Mouse (Mus musculus) hematopoietic stem cell, adult 5-6 weeks (primary cell): Measurements from ENCODE around the gene Ush1g. TPM values are rescaled to one million over a fixed set of nuclear protein-coding genes. Genes with fewer than 3 reads are reported as not detected.
A peak's percentile ranks its signal among the peaks of the same experiment; 100 is the strongest.

Source experiments
- ATAC-seq, 2 experiments: fragments of 125-278 bp in 1 of 2; replicated peaks in 1 of 2; 2 replicates each; pipeline ENCODE4 v1.8.0; 2016 to 2017; ENCODE audit warnings: inconsistent platforms in 2 of 2, mild to moderate bottlenecking in 2 of 2, moderate number of reproducible peaks in 2 of 2, low read depth in 1 of 2, moderate TSS enrichment in 1 of 2; ENCODE audit not compliant: low FRiP score in 2 of 2, poor library complexity in 2 of 2, severe bottlenecking in 2 of 2, insufficient read depth in 1 of 2, low TSS enrichment in 1 of 2
- total RNA-seq: library from RNA; stranded (forward); fragments of 172-1452, 232-1000 nt; gene quantifications from 2 replicates; pipeline ENCODE4 v1.2.3, GENCODE M21; 2017

The Ush1g gene
- total RNA-seq, 1 experiment from 2014 or later, result not detected

DNA sequence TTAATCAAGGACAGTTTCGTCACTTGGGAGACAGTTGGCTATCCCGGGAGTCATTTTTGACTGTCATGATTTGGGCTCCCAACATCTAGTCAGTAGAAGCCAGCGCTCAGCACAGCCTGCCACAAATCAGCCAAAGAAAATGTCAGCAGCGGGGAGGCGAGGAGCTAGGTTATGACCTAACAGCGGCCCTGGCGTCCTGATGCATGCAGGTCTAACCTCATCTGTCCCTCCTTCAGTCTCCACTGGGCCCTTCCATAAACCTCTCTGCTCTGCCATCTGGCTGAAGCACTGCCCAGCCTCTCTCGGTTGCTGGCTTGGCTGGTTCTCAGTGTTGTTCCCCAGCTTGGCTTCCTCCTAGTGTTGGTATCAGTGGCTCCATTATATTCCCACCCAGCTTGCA lies 39.5 kb downstream of the Ush1g start:
- no peak for ATAC-seq

DNA sequence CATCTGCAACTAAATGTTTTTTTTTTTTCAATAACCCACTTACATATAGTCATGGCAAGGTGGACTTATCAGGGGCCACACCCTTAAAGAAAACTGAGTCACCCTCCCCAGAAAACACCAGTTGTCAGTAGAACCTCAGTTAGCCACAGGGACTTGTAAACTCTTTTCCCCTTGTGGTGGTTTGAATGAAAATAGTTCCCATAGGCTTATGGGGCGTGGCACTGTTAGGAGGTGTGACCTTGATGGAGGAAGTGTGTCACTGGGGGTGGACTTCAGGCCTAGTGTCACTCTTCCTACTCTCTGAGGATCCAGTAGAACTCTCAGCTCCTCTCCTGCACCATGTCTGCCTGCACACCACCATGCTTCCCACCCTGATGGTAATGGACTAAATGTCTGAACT lies 42.1 kb downstream of the Ush1g start:
- ATAC-seq, result no peak

GRCm38 (mm10) chr11:115278176-115278575 lies 43.7 kb downstream of the Ush1g start:
- ATAC-seq, result no peak

DNA sequence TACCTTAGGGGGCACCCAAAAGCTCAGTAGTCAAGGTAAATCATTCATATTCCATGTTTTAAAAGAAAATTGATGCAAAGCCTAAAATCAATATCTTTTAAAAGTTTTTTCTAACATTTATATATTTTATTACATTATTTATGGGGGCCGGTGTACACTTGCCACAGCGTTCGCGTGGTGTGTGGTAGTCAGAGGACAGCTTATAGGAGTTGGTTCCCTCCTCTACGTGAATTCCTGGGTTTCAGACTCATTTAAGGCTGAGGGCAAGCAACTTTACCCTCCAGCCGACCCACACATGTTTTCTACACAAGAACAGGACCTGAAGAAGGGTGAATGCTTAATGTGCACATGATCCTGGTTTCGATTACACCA lies 44.3 kb downstream of the Ush1g start:
- no peak for ATAC-seq

- ATAC-seq, result peak; percentile 90 to 92
These were observed 44.8 kb downstream of the Ush1g start, which contains the start of gene Fdxr for GRCm38 (mm10) chr11:115276780-115277603. Fdxr (minus strand) TSS chr11:115277050.

- ATAC-seq, result no peak
These were observed 45.9 kb downstream of the Ush1g start for GRCm38 (mm10) chr11:115275954-115276353.

DNA sequence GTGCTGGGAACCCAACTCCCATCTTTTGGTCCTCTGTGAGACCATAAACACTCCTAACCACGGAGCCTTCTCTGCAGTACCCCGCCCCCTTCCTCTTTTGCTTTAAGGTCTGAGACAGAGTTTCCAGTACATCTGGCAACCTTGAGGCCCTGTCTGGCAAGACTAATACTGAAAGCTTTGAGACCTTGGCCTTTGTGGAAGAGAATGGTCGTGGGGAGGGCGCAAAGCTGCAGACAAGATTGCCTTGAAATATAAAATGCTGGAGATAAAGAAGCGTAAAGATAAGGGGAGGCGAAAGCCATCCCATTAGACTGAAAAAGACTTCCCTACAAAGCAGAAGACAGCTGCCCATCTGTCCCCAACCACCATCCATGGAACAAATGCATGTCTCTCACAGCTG lies 46.3 kb downstream of the Ush1g start:
- ATAC-seq, result no peak

DNA sequence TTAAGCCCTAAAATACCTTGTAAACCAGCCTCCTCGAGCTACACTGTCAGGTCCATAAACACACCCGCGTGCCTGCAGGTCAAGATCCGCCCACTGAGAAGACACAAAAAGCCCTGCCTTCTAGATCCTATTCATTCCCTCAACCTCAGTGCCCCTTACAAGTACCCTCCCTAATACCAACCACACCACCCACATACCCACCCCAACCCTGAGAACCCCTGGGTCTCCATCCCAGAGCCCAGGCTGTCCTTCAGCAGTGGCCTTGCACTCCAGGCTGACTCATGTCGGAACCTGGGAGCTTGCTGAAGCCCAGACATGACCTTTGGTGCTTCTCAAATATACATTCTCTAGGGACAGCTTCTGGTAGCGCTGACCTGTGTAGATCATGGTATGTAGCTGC lies 47.1 kb downstream of the Ush1g start:
- no peak for ATAC-seq

- no peak for ATAC-seq
These were observed 47.7 kb downstream of the Ush1g start for GRCm38 (mm10) chr11:115274178-115274577.

GRCm38 (mm10) chr11:115273735-115274134 lies 48.1 kb downstream of the Ush1g start:
- ATAC-seq, result no peak

DNA sequence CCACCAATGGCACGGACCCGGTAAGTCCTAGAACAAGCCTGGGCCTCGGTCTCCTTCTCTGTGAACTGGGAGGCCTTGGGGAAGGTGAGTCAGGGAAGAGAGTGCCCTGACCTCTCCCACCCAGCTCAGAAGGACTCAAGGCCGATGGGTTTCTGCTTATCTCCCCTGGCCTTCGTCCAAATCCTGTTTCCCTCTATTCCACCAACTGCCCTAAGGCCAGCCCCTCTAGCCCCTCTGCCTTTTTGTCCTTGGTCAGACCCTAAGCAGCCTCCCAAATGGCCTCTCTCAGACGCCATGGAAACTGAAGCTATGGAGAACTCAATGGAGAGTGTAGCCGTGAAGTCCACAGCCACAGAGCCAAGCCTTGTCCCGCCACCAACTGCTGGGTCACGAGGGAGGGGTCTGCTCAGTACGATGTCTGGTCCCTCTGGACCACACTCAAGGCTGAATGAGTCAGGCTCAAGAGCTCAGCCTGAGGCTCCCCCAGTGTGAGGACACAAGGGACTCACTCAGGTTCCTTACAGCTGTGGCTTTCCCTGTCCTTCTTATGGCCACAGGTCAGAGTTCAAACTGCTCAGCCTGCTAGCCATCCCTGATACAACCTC lies 48.8 kb downstream of the Ush1g start:
- ATAC-seq, result no peak

DNA sequence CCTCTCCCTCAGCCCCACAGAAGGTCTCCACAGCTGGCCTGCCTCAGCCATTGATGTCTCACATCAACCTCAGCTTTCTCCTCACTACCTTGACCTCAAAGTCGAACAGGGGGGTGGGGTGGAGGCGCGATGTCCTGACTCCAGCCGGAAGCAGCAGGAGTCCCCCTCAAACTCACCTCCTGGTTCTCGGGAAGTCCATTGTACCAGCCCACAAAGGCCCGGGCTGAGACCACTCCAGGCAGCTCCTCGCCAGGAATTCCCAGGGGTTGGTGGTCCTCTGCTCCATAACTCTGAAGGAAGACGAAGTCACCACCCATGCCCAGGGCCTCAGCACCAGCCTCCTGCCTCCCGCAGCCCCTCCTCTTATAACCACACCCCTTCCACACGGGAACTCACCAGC lies 50.4 kb downstream of the Ush1g start:
- no peak for ATAC-seq

GRCm38 (mm10) chr11:115271052-115271451 lies 50.8 kb downstream of the Ush1g start:
- no peak for ATAC-seq

DNA sequence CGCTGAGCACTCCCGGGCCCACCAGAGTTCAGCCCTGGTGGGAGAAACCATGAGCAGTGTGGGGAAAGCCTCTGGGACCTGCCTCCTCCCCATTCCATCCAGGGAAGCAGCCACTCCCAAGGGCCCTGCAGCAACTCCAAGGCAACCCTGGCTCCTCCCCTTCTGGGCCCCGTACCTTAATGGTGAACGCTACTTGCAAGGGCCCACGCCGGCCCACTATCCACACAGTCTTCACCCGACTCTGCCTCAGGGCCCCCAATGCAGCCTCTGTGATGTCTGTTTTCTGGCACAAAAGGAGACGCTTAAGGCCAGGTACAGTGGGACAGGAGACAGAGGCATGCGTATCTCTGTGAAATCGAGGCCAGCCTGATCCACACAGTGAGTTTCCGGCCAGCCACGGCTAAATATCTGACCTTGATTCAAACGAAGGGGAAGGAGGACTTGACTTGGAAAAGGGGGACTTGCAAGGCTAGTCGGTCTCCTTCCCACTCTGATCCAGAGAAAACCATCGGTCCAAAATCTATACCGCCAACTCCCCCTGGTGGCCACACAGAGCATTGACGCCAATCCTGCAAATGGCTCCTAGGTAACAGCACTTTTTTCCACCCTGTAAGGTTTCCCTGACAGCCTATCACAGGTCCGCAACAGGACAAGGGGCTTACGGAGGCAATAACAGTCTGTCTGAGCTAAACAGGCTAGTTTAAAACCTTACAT lies 51.5 kb downstream of the Ush1g start:
- ATAC-seq, result peak in 1 of 2 experiments; percentile 27; a peak in 1 of 4 replicates

GRCm38 (mm10) chr11:115269330-115270066 lies 52.3 kb downstream of the Ush1g start:
- 0 out of 4 replicates have a peak, but pooled peaks of 1 of the 2 experiments have one; percentile 2 for ATAC-seq

DNA sequence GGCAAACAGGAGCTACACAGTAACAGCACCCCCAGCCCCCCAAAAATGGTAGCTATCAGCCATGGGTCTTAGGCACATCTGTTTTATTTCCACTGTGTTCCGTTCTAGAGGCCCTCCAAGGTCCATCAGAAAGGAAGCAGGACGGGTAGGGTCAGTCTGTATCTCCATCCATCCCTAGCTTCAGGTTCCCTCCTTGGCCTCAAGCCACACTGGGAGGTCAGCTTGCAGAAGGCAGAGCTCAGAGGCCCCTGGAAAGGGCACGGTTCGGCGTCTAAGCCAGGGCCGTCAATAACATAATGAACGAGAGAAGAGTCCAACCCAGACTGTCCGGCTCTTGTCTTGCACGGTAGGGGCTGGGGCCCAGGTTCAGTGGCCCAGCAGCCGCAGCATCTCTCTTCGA lies 53.9 kb downstream of the Ush1g start:
- ATAC-seq, result no peak

GRCm38 (mm10) chr11:115267061-115267883 lies 54.6 kb downstream of the Ush1g start, which contains the start of gene Grin2c:
Grin2c (minus strand) TSS chr11:115267243.
- ATAC-seq, result no peak
